Mouse (Mus musculus) spleen, postnatal 10 days (tissue): ENCODE results near the gene Pitpnm1.

Source experiments
- DNase-seq, 2 experiments: peaks; one replicate each; pipeline ENCODE4 v3.0.0; 2021 to 2022; ENCODE audit warnings: low spot score in 2 of 2

Gene Pitpnm1

GRCm38 (mm10) chr19:4094774-4095303, 5.0 kb upstream of the Pitpnm1 start:
- peak in 1 of 2 experiments; percentile 9 for DNase-seq

- no peak for DNase-seq
Observed at GRCm38 (mm10) chr19:4095802-4096201, 4.0 kb upstream of the Pitpnm1 start.

- DNase-seq: peak; percentile 99 to 100
Observed at GRCm38 (mm10) chr19:4096642-4097440, 3.0 kb upstream of the Pitpnm1 start, which contains the start of gene Cdk2ap2. Gene Cdk2ap2 (plus strand): TSS chr19:4097182.

- DNase-seq: peak in 1 of 2 experiments; percentile 90
Observed at GRCm38 (mm10) chr19:4097441-4097825, 2.4 kb upstream of the Pitpnm1 start.

GRCm38 (mm10) chr19:4098426-4098825, 1.4 kb upstream of the Pitpnm1 start:
- DNase-seq: peak in 1 of 2 experiments; percentile 45

- peak; percentile 96 to 98 for DNase-seq
Observed at GRCm38 (mm10) chr19:4099056-4099455, 742 bp upstream of the Pitpnm1 start.

GRCm38 (mm10) chr19:4100718-4101261, 992 bp downstream of the Pitpnm1 start:
- peak; percentile 50 to 60 for DNase-seq

- no peak for DNase-seq
Observed at GRCm38 (mm10) chr19:4101466-4101865, 1.7 kb downstream of the Pitpnm1 start.

- no peak for DNase-seq
Observed at GRCm38 (mm10) chr19:4102049-4102448, 2.3 kb downstream of the Pitpnm1 start.

GRCm38 (mm10) chr19:4102626-4103025, 2.8 kb downstream of the Pitpnm1 start:
- DNase-seq: no peak

- no peak for DNase-seq
Observed at GRCm38 (mm10) chr19:4103294-4103693, 3.5 kb downstream of the Pitpnm1 start.

- DNase-seq: no peak
Observed at GRCm38 (mm10) chr19:4103792-4104191, 4.0 kb downstream of the Pitpnm1 start.

GRCm38 (mm10) chr19:4104675-4105194, 4.9 kb downstream of the Pitpnm1 start:
- no peak for DNase-seq

GRCm38 (mm10) chr19:4106654-4107053, 6.9 kb downstream of the Pitpnm1 start:
- no peak for DNase-seq

GRCm38 (mm10) chr19:4108535-4108934, 8.7 kb downstream of the Pitpnm1 start:
- no peak for DNase-seq

- no peak for DNase-seq
Observed at GRCm38 (mm10) chr19:4112063-4112960, 12.5 kb downstream of the Pitpnm1 start.

- DNase-seq: peak; percentile 85 to 93
Observed at GRCm38 (mm10) chr19:4113186-4113805, 13.5 kb downstream of the Pitpnm1 start.

- DNase-seq: peak in 1 of 2 experiments; percentile 72
Observed at GRCm38 (mm10) chr19:4113806-4114230, 14.0 kb downstream of the Pitpnm1 start.

- no peak for DNase-seq
Observed at GRCm38 (mm10) chr19:4114551-4114950, 14.8 kb downstream of the Pitpnm1 start.

- DNase-seq: no peak
Observed at GRCm38 (mm10) chr19:4115144-4115543, 15.3 kb downstream of the Pitpnm1 start.

GRCm38 (mm10) chr19:4115816-4116215, 16.0 kb downstream of the Pitpnm1 start:
- no peak for DNase-seq
